Mouse (Mus musculus) A20 (cell line): Measurements from ENCODE around the gene Plxnb3.

ENCODE experiments used
- DNase-seq: peaks from one replicate; pipeline ENCODE4 v3.0.0-alpha.2; 2011; ENCODE audit warnings: low read depth, low spot score

The Plxnb3 gene

GRCm38 (mm10) chrX:73785666-73786065, 28.8 kb downstream of the Plxnb3 start:
- DNase-seq: no peak

GRCm38 (mm10) chrX:73786364-73787224, 29.7 kb downstream of the Plxnb3 start, which contains the start of the genes Idh3g and Ssr4:
Gene Idh3g (minus strand): TSS chrX:73786897.
Gene Ssr4 (plus strand): TSS chrX:73787028.
- peak; percentile 94 for DNase-seq

DNA sequence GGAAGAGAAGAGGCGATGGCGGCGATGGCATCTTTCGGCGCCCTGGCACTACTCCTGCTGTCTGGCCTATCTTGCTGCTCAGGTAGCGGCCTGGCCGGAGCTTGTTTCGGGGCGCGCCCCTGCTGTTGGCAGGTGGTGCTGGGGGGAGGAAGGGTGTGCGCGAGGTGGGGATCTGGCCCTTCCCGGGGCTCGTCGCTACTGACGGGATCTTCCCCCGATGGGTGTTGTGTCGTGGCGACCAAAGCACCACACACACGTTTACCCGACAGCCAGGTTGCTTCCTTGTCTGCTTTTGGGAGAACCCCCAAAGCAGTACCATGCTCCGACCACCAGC, 30.3 kb downstream of the Plxnb3 start:
- no peak for DNase-seq

GRCm38 (mm10) chrX:73788501-73788900, 31.6 kb downstream of the Plxnb3 start:
- no peak for DNase-seq

DNA sequence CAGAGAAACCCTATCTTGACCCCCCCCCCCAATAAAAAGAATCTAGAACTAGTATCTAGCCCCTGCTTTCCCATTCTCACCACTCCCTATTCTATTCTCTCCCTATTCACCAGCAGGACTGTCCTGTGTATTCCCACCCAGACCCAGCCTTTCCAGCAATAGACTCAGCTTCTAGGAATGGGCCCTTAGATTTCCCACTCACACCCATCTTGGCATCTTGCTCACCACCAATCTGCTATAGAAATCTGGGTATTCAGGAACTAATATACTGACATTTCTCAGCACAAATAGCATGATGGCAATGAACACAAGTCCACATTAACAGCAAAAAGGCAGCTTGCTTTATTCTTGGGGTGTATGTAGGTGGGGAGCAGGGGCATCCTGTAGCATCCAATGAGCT, 36.1 kb downstream of the Plxnb3 start:
- DNase-seq: no peak

DNA sequence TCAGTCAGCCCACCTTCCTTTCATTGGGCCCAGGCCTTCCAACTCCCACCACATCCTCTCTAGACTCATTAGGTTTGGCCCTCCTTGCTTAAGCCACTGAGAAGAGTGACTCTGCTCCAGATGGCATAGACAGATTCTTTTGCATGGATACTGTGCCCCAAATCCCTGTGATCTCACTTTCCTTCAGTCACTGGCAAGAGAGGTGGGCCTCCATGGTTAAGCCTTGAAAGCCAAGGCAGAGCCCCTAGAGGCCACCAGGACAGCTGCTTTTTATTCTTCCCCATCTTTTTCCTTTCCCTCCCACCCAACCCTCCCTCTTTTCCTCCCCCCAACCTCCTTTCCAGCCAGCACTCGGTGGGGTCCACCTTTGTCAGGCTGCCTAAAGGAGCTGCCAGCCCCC, 36.6 kb downstream of the Plxnb3 start:
- DNase-seq: no peak

- DNase-seq: no peak
These were observed 40.6 kb downstream of the Plxnb3 start for GRCm38 (mm10) chrX:73797511-73797910.

DNA sequence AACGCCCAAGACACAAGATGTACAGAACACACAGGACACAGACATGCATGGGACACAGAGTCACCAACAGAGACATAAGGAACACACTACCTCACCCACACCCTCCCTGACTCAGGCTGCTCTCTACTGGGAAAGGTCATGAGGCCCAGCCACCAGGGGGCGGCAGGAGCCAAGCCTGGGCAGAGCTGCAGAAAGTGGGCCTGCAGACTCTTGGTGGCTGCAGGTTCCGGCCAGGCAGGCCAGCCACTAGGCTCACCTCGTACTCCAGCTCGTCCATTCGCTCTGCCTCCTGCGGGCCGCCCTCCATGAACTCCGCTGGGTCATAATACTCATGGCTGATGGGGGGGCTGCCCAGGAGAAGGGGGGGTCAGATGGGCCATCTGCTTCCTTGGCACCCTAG, 41.6 kb downstream of the Plxnb3 start:
- DNase-seq: peak; percentile 63

DNA sequence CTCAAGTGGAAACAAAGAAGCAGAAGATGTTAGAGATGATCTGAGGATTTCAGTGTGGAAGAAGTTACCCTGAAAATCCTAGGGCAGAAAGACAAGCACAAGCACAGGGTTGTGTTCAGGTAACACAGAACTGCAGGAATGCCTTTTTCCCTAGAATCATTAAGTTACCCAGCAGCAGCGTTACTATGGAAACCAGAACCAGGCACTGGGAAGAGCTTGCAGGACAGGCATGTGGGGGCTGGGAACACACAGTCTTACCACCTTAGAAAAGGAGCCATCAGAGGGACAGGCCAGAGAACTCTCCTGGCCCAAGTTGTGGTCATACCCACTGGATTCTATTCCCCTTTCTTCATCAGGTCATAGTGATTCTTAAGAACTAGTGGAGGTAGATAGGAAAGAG, 48.9 kb downstream of the Plxnb3 start:
- DNase-seq: no peak

- no peak for DNase-seq
These were observed 58.2 kb downstream of the Plxnb3 start for GRCm38 (mm10) chrX:73815072-73815471.

DNA sequence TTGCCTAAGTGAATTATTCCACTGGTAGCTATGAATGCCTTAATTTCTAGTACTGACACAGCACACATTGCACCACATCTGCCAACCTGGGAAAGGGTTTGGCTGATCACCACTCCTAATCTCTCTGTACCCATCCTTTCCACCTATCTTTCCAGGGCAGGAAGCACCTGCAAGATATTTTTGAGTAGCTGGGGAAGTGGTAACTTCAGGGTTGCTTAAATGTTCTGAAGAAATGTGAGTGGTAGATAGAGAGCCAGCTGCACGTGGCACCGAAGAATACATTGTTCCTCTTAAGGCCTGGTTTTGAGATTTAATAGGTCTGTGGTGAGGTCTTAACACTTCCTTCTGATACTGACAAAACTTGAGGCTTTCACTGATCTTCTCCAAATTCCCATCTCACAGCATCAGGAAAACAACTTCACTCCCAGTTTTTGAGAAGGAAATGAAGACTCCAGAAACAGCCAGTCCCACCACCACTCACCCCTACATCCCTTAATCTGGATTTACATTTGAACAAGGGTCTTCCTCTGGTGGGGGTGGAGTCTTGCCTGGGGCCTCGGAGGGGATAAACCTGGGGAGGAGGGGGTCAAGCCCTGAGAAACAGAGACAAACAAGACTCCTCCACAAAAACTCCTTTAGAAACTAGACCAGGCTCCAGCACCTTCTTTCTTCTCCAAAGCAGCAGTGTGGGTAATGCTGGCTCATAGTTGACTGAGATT, 59.9 kb downstream of the Plxnb3 start:
- peak; percentile 33 for DNase-seq
